Mouse (Mus musculus): ENCODE data around the gene Gm14147.
"Not testable (repeated sequence)": the region's sequence is repeated elsewhere in the genome, so short reads cannot be mapped to it uniquely, and the experiment has no call there.

Gm14147 gene

GRCm38 (mm10) chr2:151097945-151098344, at the start of gene Gm14147:
Gene Gm14147 (plus strand): TSS chr2:151098245.
- DNase-seq (ENCODE audit: low read depth), result not testable (repeated sequence)

GRCm38 (mm10) chr2:151056637-151057036, 41.4 kb upstream of the Gm14147 start:
- DNase-seq (ENCODE audit: low read depth), result no peak

- DNase-seq (ENCODE audit: low read depth), result not testable (repeated sequence)
These were observed 5.8 kb upstream of the Gm14147 start, which contains the start of gene Gm14151 for GRCm38 (mm10) chr2:151092250-151092649. Gene Gm14151 (minus strand): TSS chr2:151092350.
